Mouse (Mus musculus) common myeloid progenitor, adult 5-6 weeks (primary cell): ENCODE data around the gene Epn2. TPM values are rescaled to one million over a fixed set of nuclear protein-coding genes. Genes with fewer than 3 reads are reported as not detected.
A peak's percentile ranks its signal among the peaks of the same experiment; 100 is the strongest.

Experiments used
- ATAC-seq: replicated peaks from 2 replicates; pipeline ENCODE4 v1.8.0; 2016; ENCODE audit warnings: low read depth, mild to moderate bottlenecking, moderate TSS enrichment, inconsistent platforms; ENCODE audit not compliant: poor library complexity, severe bottlenecking
- total RNA-seq: library from RNA; stranded (forward); fragments of 200-1000, 187-1606 nt; gene quantifications from 2 replicates; pipeline ENCODE4 v1.2.3, GENCODE M21; 2017

Epn2 gene
- total RNA-seq, 1 experiment from 2014 or later: 2.1 TPM

GRCm38 (mm10) chr11:61493525-61494128 lies 85.9 kb downstream of the Epn2 start:
- ATAC-seq: peak; percentile 46

GRCm38 (mm10) chr11:61492749-61493401 lies 86.6 kb downstream of the Epn2 start:
- no peak for ATAC-seq

GRCm38 (mm10) chr11:61490944-61491520 lies 88.5 kb downstream of the Epn2 start:
- ATAC-seq: no peak

- ATAC-seq: no peak
These were observed 89.6 kb downstream of the Epn2 start for GRCm38 (mm10) chr11:61489874-61490273.

- no peak for ATAC-seq
These were observed 90.4 kb downstream of the Epn2 start for GRCm38 (mm10) chr11:61489085-61489484.

GRCm38 (mm10) chr11:61487936-61488335 lies 91.6 kb downstream of the Epn2 start:
- ATAC-seq: no peak

- ATAC-seq: no peak
These were observed 92.1 kb downstream of the Epn2 start for GRCm38 (mm10) chr11:61487401-61487800.

GRCm38 (mm10) chr11:61486458-61487219 lies 92.8 kb downstream of the Epn2 start:
- no peak for ATAC-seq

GRCm38 (mm10) chr11:61485541-61486457 lies 93.7 kb downstream of the Epn2 start:
- ATAC-seq: no peak

GRCm38 (mm10) chr11:61484613-61485540 lies 94.6 kb downstream of the Epn2 start, which contains the start of gene Mfap4:
TSS of gene Mfap4 (plus strand) at chr11:61485431.
- no peak for ATAC-seq

- ATAC-seq: no peak
These were observed 95.3 kb downstream of the Epn2 start for GRCm38 (mm10) chr11:61484256-61484612.

GRCm38 (mm10) chr11:61483226-61483845 lies 96.2 kb downstream of the Epn2 start:
- ATAC-seq: no peak

GRCm38 (mm10) chr11:61481239-61482090 lies 98.0 kb downstream of the Epn2 start:
- ATAC-seq: peak; percentile 32; the same call in 1 of the 2 replicates

GRCm38 (mm10) chr11:61478788-61479187 lies 100.7 kb downstream of the Epn2 start:
- no peak for ATAC-seq

GRCm38 (mm10) chr11:61477566-61478508 lies 101.7 kb downstream of the Epn2 start:
- ATAC-seq: no peak

GRCm38 (mm10) chr11:61476786-61477382 lies 102.6 kb downstream of the Epn2 start:
- no peak for ATAC-seq
